In genomic region chr1:82432919-82433648, GRCm38 (mm10) we compare ENCODE assay signal across 8 mouse cellular contexts.
DNase-seq lines count a peak whose midpoint lies in the region; ATAC-seq and TF ChIP-seq lines count a peak whose summit lies in the region.

No protein-coding gene starts in this region.

- no peaks in the 10 kb centered on the region for H3K9me3 ChIP-seq in embryonic facial prominence, embryonic 10.5 days
- no peaks in the 10 kb centered on the region for H3K9me3 ChIP-seq in heart, embryonic 12.5 days (replicated peaks)
- H3K9me3 ChIP-seq in liver, postnatal 0 days (ENCODE audit: low read length), result no peaks in the 10 kb centered on the region

- no peaks in the 10 kb centered on the region for H3K36me3 ChIP-seq in embryonic facial prominence, embryonic 10.5 days (replicated peaks)
- H3K36me3 ChIP-seq in heart, embryonic 12.5 days, result no peaks in the 10 kb centered on the region
- no peaks in the 10 kb centered on the region for H3K36me3 ChIP-seq in liver, postnatal 0 days (replicated peaks; ENCODE audit: insufficient read depth, low read length)

- H3K4me2 ChIP-seq in heart, embryonic 12.5 days, result no peak overlapping the region
- no peak overlapping the region for H3K4me2 ChIP-seq in liver, postnatal 0 days (ENCODE audit: low read depth, low read length)

- TF ChIP-seq EP300 in liver, postnatal 0 days (IDR thresholded peaks at IDR 0.05; ENCODE audit: low read depth), result no peak

- no peak overlapping the region; the same call in 1 of the 2 replicates for H3K9ac ChIP-seq in heart, embryonic 12.5 days
- no peak overlapping the region for H3K9ac ChIP-seq in liver, postnatal 0 days (replicated peaks)

- TF ChIP-seq CTCF in liver, postnatal 0 days (IDR thresholded peaks at IDR 0.05; ENCODE audit: low read depth), result peak; percentile 80

- H3K4me3 ChIP-seq in embryonic facial prominence, embryonic 10.5 days, result no peak overlapping the region
- H3K4me3 ChIP-seq in heart, embryonic 12.5 days, result no peak overlapping the region
- H3K4me3 ChIP-seq in liver, postnatal 0 days (ENCODE audit: low read depth, low read length), result no peak overlapping the region

- H3K27ac ChIP-seq in embryonic facial prominence, embryonic 10.5 days (replicated peaks), result peak overlapping the region; percentile 44; the same call in 1 of the 2 replicates
- H3K27ac ChIP-seq in heart, embryonic 12.5 days (ENCODE audit: poor library complexity, severe bottlenecking), result no peak overlapping the region
- H3K27ac ChIP-seq in liver, postnatal 0 days (ENCODE audit: low read depth), result no peak overlapping the region

- 71% methylated on average over 15 of the region's 15 CpGs for WGBS in embryonic facial prominence, embryonic 10.5 days
- 61% methylated on average over 15 of the region's 15 CpGs for WGBS in heart, embryonic 12.5 days
- 70% methylated on average over 15 of the region's 15 CpGs for WGBS in liver, postnatal 0 days (ENCODE audit: insufficient replicate concordance)

- H3K4me1 ChIP-seq in embryonic facial prominence, embryonic 10.5 days, result peaks cover 15% of the 10 kb centered on the region
- peaks cover 19% of the 10 kb centered on the region for H3K4me1 ChIP-seq in heart, embryonic 12.5 days (replicated peaks)
- no peaks in the 10 kb centered on the region for H3K4me1 ChIP-seq in liver, postnatal 0 days (ENCODE audit: insufficient read depth)

- no peaks in the 10 kb centered on the region for H3K27me3 ChIP-seq in embryonic facial prominence, embryonic 10.5 days (replicated peaks; ENCODE audit: low read depth, poor library complexity, severe bottlenecking)
- H3K27me3 ChIP-seq in heart, embryonic 12.5 days (replicated peaks), result peaks cover 6% of the 10 kb centered on the region; the same call in 1 of the 2 replicates
- H3K27me3 ChIP-seq in liver, postnatal 0 days (ENCODE audit: insufficient read depth, low read length), result no peaks in the 10 kb centered on the region

- ATAC-seq in heart, embryonic 12.5 days (ENCODE audit: insufficient number of reproducible peaks, low FRiP score), result peak; percentile 53; the same call in 1 of the 2 replicates
- ATAC-seq in liver, postnatal 0 days, result no peak

- DNase-seq in 416B (ENCODE audit: low read depth), result peak; percentile 52
- DNase-seq in adrenal gland, postnatal 14 days, result peak; percentile 75
- peak; percentile 68 for DNase-seq in embryonic facial prominence, embryonic 10.5 days (ENCODE audit: low spot score)
- DNase-seq in kidney, postnatal 25 days, result peak; percentile 76 to 85
- peak; percentile 38 for DNase-seq in liver, postnatal 0 days
- peak; percentile 36 for DNase-seq in ovary, postnatal 14 days (ENCODE audit: low spot score)
- DNase-seq in urinary bladder, postnatal 4 days (ENCODE audit: low spot score in 2 of 2), result peak; percentile 50 to 69
